Mouse (Mus musculus): ENCODE data around the gene Arhgap32.

- TF ChIP-seq CTCF (IDR thresholded peaks at IDR 0.05; ENCODE audit: control insufficient read depth, insufficient read depth, low read length) (no peak), POLR2A (IDR thresholded peaks at IDR 0.05; ENCODE audit: borderline replicate concordance, control insufficient read depth, low read depth, low read length) (no peak)
These were observed 60.7 kb downstream of the Arhgap32 start for GRCm38 (mm10) chr9:32176612-32177011.

Data from bone marrow, adult 2 months (tissue).